Mouse (Mus musculus) 3134 (cell line): ENCODE data around the gene Pycr1.

Source experiments
- DNase-seq: peaks from one replicate; pipeline ENCODE4 v3.0.0-alpha.2; 2011; ENCODE audit warnings: low spot score; ENCODE audit not compliant: insufficient read length; ENCODE audit errors: extremely low read depth

Pycr1 gene

DNA sequence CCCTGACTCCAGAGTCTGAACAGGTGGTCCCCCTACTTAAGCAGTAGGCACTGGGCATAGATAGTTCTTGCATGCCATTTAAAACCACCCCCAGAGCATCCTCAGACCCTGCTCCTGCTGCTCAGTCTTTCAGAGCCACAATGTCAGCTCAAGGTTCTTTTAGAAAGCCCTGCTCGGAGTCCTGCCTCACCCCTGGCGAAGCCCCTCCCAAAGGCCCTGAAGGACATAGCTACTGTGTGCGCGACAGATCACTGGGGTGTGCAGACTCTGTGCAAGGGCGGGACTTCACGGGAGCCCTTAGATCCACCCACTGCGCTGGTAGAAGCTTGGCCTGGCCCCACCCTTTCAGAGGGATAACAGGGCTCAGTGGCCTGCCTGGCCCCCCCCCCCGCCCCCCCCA, 34.3 kb downstream of the Pycr1 start:
- no peak for DNase-seq

- no peak for DNase-seq
Measured at GRCm38 (mm10) chr11:120608241-120609034, 35.1 kb downstream of the Pycr1 start, which contains the start of gene Npb. Gene Npb (plus strand): TSS chr11:120608477.

DNA sequence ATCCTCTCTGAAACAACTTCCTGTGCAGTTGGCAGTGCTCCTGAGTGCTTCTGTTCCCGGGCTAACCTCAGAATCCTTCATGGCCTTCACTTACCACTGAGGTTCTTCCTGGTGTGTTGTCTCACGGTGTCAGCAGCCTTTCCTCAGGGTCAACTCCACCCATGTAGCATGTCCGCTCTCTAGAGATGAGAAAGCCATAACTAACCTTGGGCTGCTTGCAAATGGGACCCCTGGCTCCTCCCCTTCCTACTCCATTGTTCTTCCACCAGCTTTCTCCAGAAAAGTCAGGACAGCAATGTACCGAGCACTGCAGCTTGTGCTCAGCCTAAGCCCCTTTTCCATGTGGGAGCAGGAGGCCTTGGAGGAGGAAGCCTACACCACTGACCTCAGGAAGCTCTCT, 36.8 kb downstream of the Pycr1 start:
- no peak for DNase-seq

GRCm38 (mm10) chr11:120605667-120606066, 37.9 kb downstream of the Pycr1 start:
- no peak for DNase-seq

- DNase-seq, result no peak
Measured at GRCm38 (mm10) chr11:120603545-120603944, 40.0 kb downstream of the Pycr1 start.

DNA sequence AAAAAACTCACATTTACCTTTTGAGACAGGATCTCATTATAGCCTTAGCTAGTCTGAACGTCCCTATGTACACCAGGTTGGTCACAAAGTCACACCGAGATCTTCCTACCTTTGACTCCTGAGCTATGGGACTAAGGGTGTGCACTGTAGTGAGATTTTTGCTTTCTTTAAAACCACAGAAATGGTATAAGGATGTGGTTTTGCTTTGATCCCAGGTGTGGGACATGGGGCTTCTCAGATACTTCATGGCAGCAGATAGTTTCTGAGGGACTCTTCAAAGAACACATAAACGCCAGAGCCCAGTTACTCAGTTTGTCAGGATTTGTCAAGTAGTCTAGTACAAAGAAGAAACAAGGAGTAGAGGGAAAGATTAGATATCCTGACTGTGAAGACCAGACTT, 42.9 kb downstream of the Pycr1 start:
- no peak for DNase-seq

DNA sequence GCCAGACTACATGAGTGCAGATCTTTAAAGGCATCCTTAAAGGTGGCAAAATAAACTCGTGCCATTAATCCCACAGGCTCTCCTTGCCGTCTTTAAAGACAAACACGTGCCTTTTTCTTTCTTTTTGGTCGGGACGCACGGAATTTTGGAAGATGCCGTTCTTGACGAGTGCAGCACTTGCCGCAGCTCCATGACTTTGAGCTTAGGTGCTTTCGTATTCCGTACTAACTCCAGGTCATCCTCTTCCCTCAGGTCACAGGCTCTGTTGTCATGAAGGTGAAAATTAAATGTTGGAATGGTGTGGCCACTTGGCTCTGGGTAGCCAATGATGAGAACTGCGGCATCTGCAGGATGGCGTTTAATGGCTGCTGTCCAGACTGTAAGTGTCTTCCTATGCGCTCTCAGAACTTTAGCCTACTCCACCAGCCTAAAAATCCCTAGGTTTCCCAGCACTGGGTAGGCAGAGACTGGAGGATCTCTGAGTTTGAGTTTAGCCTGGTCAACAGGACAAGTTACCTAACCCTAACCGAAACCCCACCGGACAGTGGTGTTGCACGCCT, 44.5 kb downstream of the Pycr1 start:
- no peak for DNase-seq

DNA sequence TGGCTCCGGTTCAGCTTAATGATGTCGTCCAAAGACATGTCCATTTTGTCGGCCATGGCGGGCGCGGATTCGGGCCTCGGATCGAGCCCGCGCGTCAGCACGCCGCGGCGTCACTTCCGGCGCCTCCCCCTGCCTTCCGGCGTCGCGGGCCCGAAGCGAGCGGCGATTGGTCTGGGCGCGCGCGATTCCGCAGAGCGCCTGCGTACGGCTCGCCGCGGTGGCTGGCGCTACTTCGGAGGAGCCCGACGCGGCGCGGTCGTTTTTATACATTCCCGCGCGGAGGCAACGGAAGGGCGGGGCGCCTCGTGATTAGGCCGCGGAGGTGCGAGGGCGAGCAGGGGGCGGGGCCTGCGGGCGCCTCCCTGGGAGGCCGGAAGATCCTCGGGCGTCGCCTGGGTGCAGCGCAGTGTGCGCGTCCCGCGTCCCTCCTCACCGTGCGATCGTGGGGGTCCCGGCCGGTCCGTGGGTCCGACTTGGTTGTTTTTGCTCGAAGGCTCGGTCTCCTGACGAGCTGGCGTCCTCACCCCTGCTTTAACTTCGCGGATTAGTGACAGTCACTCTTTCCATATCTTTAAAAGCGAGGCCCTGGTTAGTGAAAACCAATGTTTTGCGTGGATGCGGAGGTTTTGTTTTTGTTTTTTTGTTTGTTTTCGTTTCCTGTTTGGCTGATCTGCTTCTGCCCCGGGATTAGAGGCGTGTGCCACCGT, 45.1 kb downstream of the Pycr1 start, which contains the start of the genes Alyref and Anapc11:
Gene Alyref (minus strand): TSS at position 83 of the 707 bp plus-strand sequence.
Gene Anapc11 (plus strand): TSS at position 139 of the 707 bp plus-strand sequence.
- peak; percentile 98 for DNase-seq

- peak; percentile 64 for DNase-seq
Measured at GRCm38 (mm10) chr11:120597240-120598235, 46.0 kb downstream of the Pycr1 start.

GRCm38 (mm10) chr11:120588531-120588930, 55.0 kb downstream of the Pycr1 start:
- no peak for DNase-seq
